Comparison of ENCODE assay signal across 11 mouse cellular contexts in genomic region chr5:28473556-28473955, GRCm38 (mm10). TPM values are rescaled to one million over a fixed set of nuclear protein-coding genes. Genes with fewer than 3 reads are reported as not detected.
"Had no signal": no experiment of that assay in that cellular context is flagged by ENCODE, and none has a peak within 500 bp of the region (broad histone marks: within the 10 kb centered on the region; RNA-seq: fewer than 3 reads in every experiment).

No protein-coding gene starts in this region.

- DNase-seq: liver, postnatal 0 days; lung, adult 2 months; lung, postnatal 14 days; lung, postnatal 36 days; right cerebral cortex, postnatal 14 days; thymus, adult 18-20 months; thymus, postnatal 14 days; thymus, postnatal 36 days had no signal

RNA-seq across cellular contexts. Expression of gene Shh, which starts 6.5 kb away (rescaled TPM):
- total RNA-seq: megakaryocyte progenitor cell, adult 5-6 weeks; monocyte, adult 5-6 weeks; neutrophil, adult 5-6 weeks had no signal
